Mouse (Mus musculus) midbrain, embryonic 16.5 days (tissue): ENCODE results near the gene Rpl22. TPM values are rescaled to one million over a fixed set of nuclear protein-coding genes. Genes with fewer than 3 reads are reported as not detected.

Source experiments
- ATAC-seq: fragments of 200-750 bp; cut with Nextera tagmentation; 2 replicates; pipeline ENCODE4 v1.8.0; 2017; ENCODE audit warnings: moderate TSS enrichment
- H3K27ac ChIP-seq: fragments of 300-500 bp; sonication (generic); 2 replicates; pipeline ENCODE4 v1.5.1; 2014; ENCODE audit warnings: mild to moderate bottlenecking, low read length, mixed read lengths
- H3K27me3 ChIP-seq: fragments of 300-500 bp; sonication (generic); 2 replicates; pipeline ENCODE4 v1.6.1; 2014; ENCODE audit warnings: low read depth, low read length, mixed read lengths; ENCODE audit not compliant: control insufficient read depth, insufficient read depth
- H3K36me3 ChIP-seq: fragments of 300-500 bp; sonication (generic); 2 replicates; pipeline ENCODE4 v1.6.1; 2014; ENCODE audit warnings: mild to moderate bottlenecking, low read length, moderate library complexity, mixed read lengths; ENCODE audit not compliant: control insufficient read depth, insufficient read depth
- H3K4me1 ChIP-seq: fragments of 300-500 bp; sonication (generic); 2 replicates; pipeline ENCODE4 v1.6.1; 2014; ENCODE audit warnings: mild to moderate bottlenecking, low read length, mixed read lengths; ENCODE audit not compliant: control insufficient read depth, insufficient read depth
- H3K4me2 ChIP-seq: fragments of 300-500 bp; sonication (generic); 2 replicates; pipeline ENCODE4 v1.6.1; 2014; ENCODE audit warnings: mild to moderate bottlenecking, low read length, mixed read lengths
- H3K4me3 ChIP-seq: fragments of 300-500 bp; sonication (generic); 2 replicates; pipeline ENCODE4 v1.5.1; 2014; ENCODE audit warnings: low read depth, mild to moderate bottlenecking, low read length, moderate library complexity, mixed read lengths
- H3K9ac ChIP-seq: fragments of 300-500 bp; sonication (generic); 2 replicates; pipeline ENCODE4 v1.6.1; 2014; ENCODE audit warnings: low read depth, low read length, mixed read lengths
- H3K9me3 ChIP-seq: fragments of 300-500 bp; sonication (generic); replicated peaks from 2 replicates; pipeline ENCODE4 v1.6.1; 2014; ENCODE audit warnings: mild to moderate bottlenecking, low read length, mixed read lengths; ENCODE audit not compliant: control insufficient read depth, poor library complexity, severe bottlenecking
- WGBS: fragments of 180-500 bp; shearing (Covaris S2); extraction: QIAGEN DNeasy Blood & Tissue Kit; methylation state at CpG from one replicate; pipeline ENCODE4 v1.1.7; 2014; 5-methylcytosine and 5-hydroxymethylcytosine counted together
- polyA plus RNA-seq: library from polyadenylated mRNA; unstranded; fragments of >200 nt; fragmentation: Nextera tagmentation; extraction: Ambion mirVana; gene quantifications from 2 replicates; pipeline ENCODE4 v1.2.1, GENCODE M21; 2015

Rpl22 gene
- polyA plus RNA-seq, 1 experiment from 2014 or later, result 117 TPM

DNA sequence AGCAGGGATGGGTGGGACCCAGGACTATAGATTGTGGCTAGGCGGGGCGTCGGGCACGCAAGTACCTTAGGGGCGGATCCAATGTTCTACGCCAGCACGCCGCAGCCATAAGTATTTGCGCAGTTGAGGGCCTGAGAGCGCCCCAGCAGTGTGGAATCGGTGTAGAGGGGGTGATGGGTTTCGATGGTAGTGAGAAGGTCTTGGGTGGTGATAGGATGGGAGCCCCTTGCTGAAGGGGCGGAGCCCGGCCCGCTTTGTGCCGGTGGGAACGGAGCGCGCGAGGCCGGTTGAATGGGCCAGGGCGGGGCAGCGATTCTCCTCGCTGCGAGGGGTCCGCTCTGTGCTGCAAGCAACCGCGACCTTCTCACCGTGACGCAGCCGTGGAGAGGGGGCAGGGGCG is 39.4 kb upstream of the Rpl22 start:
- 0% methylated on average over 30 of the region's 32 CpGs for WGBS
- H3K4me1 ChIP-seq, result peaks cover 25% of the 10 kb centered on the region

DNA sequence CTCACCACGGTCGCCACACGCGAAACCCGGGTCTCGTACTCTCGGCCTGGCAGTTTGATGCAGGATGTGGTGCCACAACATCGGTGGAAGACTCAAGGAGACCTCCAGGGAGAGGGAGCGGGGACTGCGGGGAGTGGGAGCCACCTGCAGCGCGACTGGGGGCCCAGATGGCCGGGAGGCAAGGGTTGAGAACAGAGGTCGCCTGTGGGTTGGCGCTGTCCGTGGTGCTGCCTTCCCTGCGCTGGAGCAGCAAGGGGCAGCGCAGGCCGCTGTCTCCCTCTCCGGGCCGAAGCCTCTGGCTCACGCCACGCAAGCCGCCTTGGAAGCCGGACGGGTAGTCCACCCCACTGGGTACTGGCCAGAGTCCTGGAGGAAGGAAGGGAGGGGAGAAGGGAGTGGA is 38.7 kb upstream of the Rpl22 start:
- ATAC-seq, result no peak
- H3K4me3 ChIP-seq, result peak overlapping the region; percentile 34
- H3K36me3 ChIP-seq, result no peaks in the 10 kb centered on the region
- H3K9ac ChIP-seq, result peak overlapping the region; percentile 52
- peaks cover 25% of the 10 kb centered on the region for H3K4me1 ChIP-seq
- no peaks in the 10 kb centered on the region for H3K9me3 ChIP-seq
- H3K27me3 ChIP-seq, result peaks cover 72% of the 10 kb centered on the region
- no peak overlapping the region for H3K27ac ChIP-seq
- H3K4me2 ChIP-seq, result peak overlapping the region; percentile 58
- WGBS, result 1% methylated on average over 26 of the region's 26 CpGs

More for the DNA sequence above, 39.4 kb upstream of the Rpl22 start:
- H3K27ac ChIP-seq, result no peak overlapping the region
- H3K9ac ChIP-seq, result peak overlapping the region; percentile 52
- ATAC-seq, result peak; percentile 46
- peak overlapping the region; percentile 58 for H3K4me2 ChIP-seq
- no peaks in the 10 kb centered on the region for H3K36me3 ChIP-seq
- H3K9me3 ChIP-seq, result no peaks in the 10 kb centered on the region
- peaks cover 73% of the 10 kb centered on the region for H3K27me3 ChIP-seq
- H3K4me3 ChIP-seq, result peak overlapping the region; percentile 34

GRCm38 (mm10) chr4:152287317-152288120 is 38.0 kb upstream of the Rpl22 start:
- H3K36me3 ChIP-seq, result no peaks in the 10 kb centered on the region
- no peak overlapping the region; the same call in 1 of the 2 replicates for H3K9ac ChIP-seq
- WGBS, result 7% methylated on average over 19 of the region's 19 CpGs
- H3K4me1 ChIP-seq, result peaks cover 25% of the 10 kb centered on the region
- no peak for ATAC-seq
- H3K27ac ChIP-seq, result no peak overlapping the region
- H3K4me2 ChIP-seq, result peak overlapping the region; percentile 58; the same call in 1 of the 2 replicates
- peak overlapping the region; percentile 34; the same call in 1 of the 2 replicates for H3K4me3 ChIP-seq
- peaks cover 68% of the 10 kb centered on the region for H3K27me3 ChIP-seq
- H3K9me3 ChIP-seq, result no peaks in the 10 kb centered on the region

GRCm38 (mm10) chr4:152288398-152288945 is 37.1 kb upstream of the Rpl22 start:
- H3K4me2 ChIP-seq, result no peak overlapping the region
- ATAC-seq, result no peak
- H3K4me1 ChIP-seq, result peaks cover 29% of the 10 kb centered on the region

GRCm38 (mm10) chr4:152290385-152290784 is 35.2 kb upstream of the Rpl22 start:
- peak; percentile 18; the same call in 1 of the 2 replicates for ATAC-seq
- no peak overlapping the region; the same call in 1 of the 2 replicates for H3K27ac ChIP-seq
- H3K4me1 ChIP-seq, result peaks cover 29% of the 10 kb centered on the region

More at GRCm38 (mm10) chr4:152288398-152288945, 37.1 kb upstream of the Rpl22 start:
- Histone ChIP-seq H3K27me3 (peaks cover 73% of the 10 kb centered on the region), H3K9me3 (no peaks in the 10 kb centered on the region), H3K4me3 (no peak overlapping the region), H3K36me3 (no peaks in the 10 kb centered on the region), H3K27ac (no peak overlapping the region), H3K9ac (no peak overlapping the region)
- 21% methylated on average over 18 of the region's 18 CpGs for WGBS

GRCm38 (mm10) chr4:152290991-152291390 is 34.6 kb upstream of the Rpl22 start:
- peaks cover 27% of the 10 kb centered on the region for H3K4me1 ChIP-seq
- 14% methylated on average over 11 of the region's 11 CpGs for WGBS
- no peak for ATAC-seq

More at GRCm38 (mm10) chr4:152290385-152290784, 35.2 kb upstream of the Rpl22 start:
- H3K36me3 ChIP-seq, result no peaks in the 10 kb centered on the region
- WGBS, result under 1% methylated on average over 32 of the region's 39 CpGs
- H3K9me3 ChIP-seq, result no peaks in the 10 kb centered on the region
- peaks cover 71% of the 10 kb centered on the region for H3K27me3 ChIP-seq
- H3K9ac ChIP-seq, result peak overlapping the region; percentile 60
- peak overlapping the region; percentile 67 for H3K4me2 ChIP-seq
- peak overlapping the region; percentile 31 for H3K4me3 ChIP-seq

GRCm38 (mm10) chr4:152291562-152291961 is 34.0 kb upstream of the Rpl22 start, which contains the start of gene Hes3:
Gene Hes3, minus strand, starts transcription at chr4:152291662.
- H3K27me3 ChIP-seq, result peaks cover 70% of the 10 kb centered on the region
- H3K36me3 ChIP-seq, result no peaks in the 10 kb centered on the region
- WGBS, result 14% methylated on average over 6 of the region's 6 CpGs
- no peaks in the 10 kb centered on the region for H3K9me3 ChIP-seq
- ATAC-seq, result no peak
- peaks cover 24% of the 10 kb centered on the region for H3K4me1 ChIP-seq
- peak within 1 kb of the TSS; percentile 67 for H3K4me2 ChIP-seq
- H3K27ac ChIP-seq, result no peak within 1 kb of the TSS; the same call in 1 of the 2 replicates
- H3K9ac ChIP-seq, result peak within 1 kb of the TSS; percentile 60
- peak within 1 kb of the TSS; percentile 31 for H3K4me3 ChIP-seq

More at GRCm38 (mm10) chr4:152290991-152291390, 34.6 kb upstream of the Rpl22 start:
- peak overlapping the region; percentile 67 for H3K4me2 ChIP-seq
- H3K27me3 ChIP-seq, result peaks cover 72% of the 10 kb centered on the region
- no peaks in the 10 kb centered on the region for H3K36me3 ChIP-seq
- no peaks in the 10 kb centered on the region for H3K9me3 ChIP-seq
- no peak overlapping the region for H3K27ac ChIP-seq
- no peak overlapping the region for H3K4me3 ChIP-seq
- peak overlapping the region; percentile 60; the same call in 1 of the 2 replicates for H3K9ac ChIP-seq

GRCm38 (mm10) chr4:152292102-152292765 is 33.3 kb upstream of the Rpl22 start:
- H3K36me3 ChIP-seq, result no peaks in the 10 kb centered on the region
- H3K9ac ChIP-seq, result 0 out of 2 replicates have a peak overlapping the region, but pooled peaks have one; percentile 30
- no peak for ATAC-seq
- H3K9me3 ChIP-seq, result no peaks in the 10 kb centered on the region
- no peak overlapping the region for H3K4me3 ChIP-seq
- peaks cover 67% of the 10 kb centered on the region for H3K27me3 ChIP-seq
- H3K27ac ChIP-seq, result no peak overlapping the region
- no peak overlapping the region for H3K4me2 ChIP-seq
- H3K4me1 ChIP-seq, result peaks cover 20% of the 10 kb centered on the region
- WGBS, result 4% methylated on average over 12 of the region's 12 CpGs
